Comparison of ENCODE assay signal across 14 mouse cellular contexts in genomic region chr1:184004311-184004710, GRCm38 (mm10). TPM values are rescaled to one million over a fixed set of nuclear protein-coding genes. Genes with fewer than 3 reads are reported as not detected.
A peak's percentile ranks its signal among the peaks of the same experiment; 100 is the strongest.
DNase-seq lines count a peak whose midpoint lies in the region; ATAC-seq lines count a peak whose summit lies in the region.
"Had no signal": no experiment of that assay in that cellular context is flagged by ENCODE, and none has a peak within 500 bp of the region (broad histone marks: within the 10 kb centered on the region; RNA-seq: fewer than 3 reads in every experiment).

No protein-coding gene starts in this region.

- no peak for ATAC-seq in CD4-positive, CD25-positive, alpha-beta regulatory T cell, adult 4 months
- ATAC-seq: forebrain, embryonic 16.5 days; hindbrain, embryonic 16.5 days had no signal

- peak; percentile 3 for DNase-seq in kidney, adult 11 months
- no peak for DNase-seq in kidney, adult 8-10 months
- DNase-seq in MN1 (ENCODE audit: low spot score), result peak; percentile 80
- peak; percentile 25 for DNase-seq in adrenal gland, adult 8-10 months
- DNase-seq in embryo, embryonic 11.5 days (ENCODE audit: low read depth, low spot score), result peak; percentile 14
- no peak for DNase-seq in thymus, postnatal 0 days (ENCODE audit: low spot score)
- no peak for DNase-seq in natural killer cell, adult 2 months (ENCODE audit: low spot score in 2 of 2)
- DNase-seq: cerebellum, adult 11 months; gastrocnemius, postnatal 36 days; kidney, postnatal 4 days; thymus, adult 2 months had no signal

RNA-seq across cellular contexts. Expression of gene Dusp10, which starts 8.8 kb away (rescaled TPM):
- total RNA-seq in adrenal gland, adult 8-10 months (2022), result 10 to 100 TPM in 2 of 4 experiments, 1 to 10 TPM in 2; 7.9 to 26.6 (median 16.4) TPM
- 10 to 100 TPM; 17.7 to 21.3 TPM for polyA plus RNA-seq in CD4-positive, CD25-positive, alpha-beta regulatory T cell, adult 4 months (2017; shearing (Covaris generic))
- 91.6 and 101 TPM in 2 replicates for polyA plus RNA-seq in thymus, postnatal 0 days (2015; fragmentation: Nextera tagmentation; extraction: Ambion mirVana)

RNA-seq across cellular contexts. Expression of gene 1700056E22Rik, which starts 29.8 kb away (rescaled TPM):
- 1 to 10 TPM; 1.2 to 2.7 (median 1.8) TPM for total RNA-seq in adrenal gland, adult 8-10 months (2022)
- under 1 TPM in 1 of 2 experiments, not detected in 1; 0.94 TPM for polyA plus RNA-seq in CD4-positive, CD25-positive, alpha-beta regulatory T cell, adult 4 months (2017; shearing (Covaris generic))
- 6.2 and 8.7 TPM in 2 replicates for polyA plus RNA-seq in thymus, postnatal 0 days (2015; fragmentation: Nextera tagmentation; extraction: Ambion mirVana)

Comparison
In these comparisons a context has a peak if more than half of its experiments do, and no peak if none do; other contexts are left out.
1. DNase-seq: peak in kidney, adult 11 months (single experiment), MN1 (single experiment), adrenal gland, adult 8-10 months (single experiment) and embryo, embryonic 11.5 days (single experiment); none in kidney, adult 8-10 months (0 of 2), thymus, postnatal 0 days (single experiment) and natural killer cell, adult 2 months (0 of 2).